Mouse (Mus musculus) heart, postnatal 4 days (tissue): ENCODE results near the gene Iqcj. TPM values are rescaled to one million over a fixed set of nuclear protein-coding genes. Genes with fewer than 3 reads are reported as not detected.

Experiments
- DNase-seq: peaks from one replicate; pipeline ENCODE4 v3.0.0; 2021
- total RNA-seq, 2 experiments: library from RNA; stranded (reverse); gene quantifications; 2 replicates each; pipeline ENCODE4 v1.2.3; 2021

Iqcj gene
- total RNA-seq, 2 experiments from 2014 or later, result not detected

DNA sequence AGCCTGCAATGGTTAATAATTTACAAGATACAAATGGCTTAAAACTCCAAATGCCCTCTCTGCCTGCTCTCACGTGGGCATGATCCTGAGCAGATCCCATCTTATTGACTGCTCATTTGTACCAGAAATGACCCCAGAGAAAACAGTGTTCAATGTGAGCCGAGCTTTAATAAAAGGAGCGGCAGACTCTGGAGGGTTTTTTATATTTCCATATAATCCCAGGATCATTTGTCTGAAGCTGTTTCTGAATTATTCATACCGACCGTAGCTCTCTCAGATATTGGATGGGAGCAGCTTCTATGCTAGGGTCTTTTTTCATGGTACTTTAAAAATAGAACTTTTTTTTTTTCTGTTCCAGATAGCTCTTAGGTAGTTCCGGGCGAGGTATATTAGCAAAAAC is 67.7 kb downstream of the Iqcj start:
- DNase-seq, result no peak

DNA sequence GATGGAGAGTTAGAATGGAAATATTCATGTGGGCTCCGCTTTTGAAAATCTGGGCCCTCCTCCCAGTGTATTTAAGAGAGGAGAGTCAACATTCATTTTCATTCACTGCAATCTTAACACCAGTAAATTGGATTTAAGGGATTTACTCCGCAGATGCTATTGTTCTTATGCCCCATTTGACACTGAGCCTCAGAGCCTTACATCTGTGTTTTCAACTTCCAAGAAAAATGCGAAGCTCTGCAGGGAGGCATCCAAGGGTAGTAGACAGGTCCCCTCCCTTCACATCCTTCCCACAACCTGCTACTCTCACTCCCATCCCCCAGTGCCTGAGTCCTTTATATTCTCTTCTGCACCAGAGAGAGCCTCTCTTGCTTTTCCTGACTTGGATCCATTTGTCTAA is 68.1 kb downstream of the Iqcj start:
- DNase-seq, result no peak

- DNase-seq, result no peak
These were observed 68.7 kb downstream of the Iqcj start for GRCm38 (mm10) chr3:67960727-67961126.

- no peak for DNase-seq
These were observed 70.1 kb downstream of the Iqcj start for GRCm38 (mm10) chr3:67961934-67962639.

DNA sequence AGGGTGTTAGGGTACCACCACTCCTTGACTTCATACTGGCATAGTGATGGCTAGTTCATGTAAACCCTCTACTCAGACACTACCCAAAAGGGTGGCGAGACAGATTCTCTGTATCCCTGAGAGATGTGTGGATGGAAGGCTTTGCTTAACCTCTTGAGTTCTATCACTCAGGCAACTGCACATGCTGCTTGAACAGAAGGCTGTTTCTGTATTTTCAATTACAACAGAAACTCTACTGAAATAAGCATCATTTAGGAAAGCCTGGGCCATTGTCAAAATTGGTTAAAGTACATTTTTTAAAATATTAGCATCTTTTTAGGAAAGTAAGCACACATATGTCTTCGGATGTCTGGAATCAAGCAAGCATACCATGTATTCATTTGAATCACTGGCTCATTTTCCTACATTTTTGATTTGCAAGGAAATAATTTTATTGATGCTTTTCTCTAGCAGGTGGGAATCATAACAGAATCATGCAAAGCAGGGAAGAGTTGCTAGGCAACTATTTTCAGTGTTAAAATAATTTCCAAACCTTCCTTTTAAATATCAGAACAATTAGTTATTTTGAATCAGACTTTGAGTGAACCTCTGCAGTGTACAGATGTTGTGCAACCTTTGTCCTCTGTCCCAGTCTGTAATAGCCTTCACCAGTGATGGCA is 82.4 kb downstream of the Iqcj start:
- no peak for DNase-seq

GRCm38 (mm10) chr3:67980006-67980405 is 88.0 kb downstream of the Iqcj start:
- no peak for DNase-seq

- no peak for DNase-seq
These were observed 91.3 kb downstream of the Iqcj start for GRCm38 (mm10) chr3:67983329-67983728.

GRCm38 (mm10) chr3:68002415-68002814 is 110.4 kb downstream of the Iqcj start:
- DNase-seq, result no peak

GRCm38 (mm10) chr3:68012342-68012741 is 120.3 kb downstream of the Iqcj start:
- DNase-seq, result no peak

- no peak for DNase-seq
These were observed 123.8 kb downstream of the Iqcj start for GRCm38 (mm10) chr3:68015786-68016185.

GRCm38 (mm10) chr3:68019401-68019800 is 127.4 kb downstream of the Iqcj start:
- DNase-seq, result no peak

GRCm38 (mm10) chr3:68036097-68036496 is 144.1 kb downstream of the Iqcj start:
- no peak for DNase-seq

DNA sequence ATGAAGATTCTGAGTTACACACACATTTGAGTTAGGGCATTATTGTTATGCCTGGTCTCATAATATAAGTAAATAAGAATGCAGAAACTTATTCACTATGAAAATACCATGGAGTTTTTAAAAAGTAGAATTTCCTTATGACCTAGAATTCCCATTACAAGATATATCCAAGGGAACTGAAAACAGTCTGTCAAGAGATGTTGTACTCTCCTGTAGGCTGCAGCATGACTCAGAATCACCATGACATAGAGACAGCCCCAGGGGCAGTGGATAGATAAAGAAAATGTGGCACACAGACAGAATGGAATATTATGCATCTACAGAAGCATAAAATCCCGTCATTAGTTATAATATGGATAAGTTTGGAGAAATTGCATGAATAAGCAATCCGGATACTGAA is 150.9 kb downstream of the Iqcj start:
- DNase-seq, result no peak

DNA sequence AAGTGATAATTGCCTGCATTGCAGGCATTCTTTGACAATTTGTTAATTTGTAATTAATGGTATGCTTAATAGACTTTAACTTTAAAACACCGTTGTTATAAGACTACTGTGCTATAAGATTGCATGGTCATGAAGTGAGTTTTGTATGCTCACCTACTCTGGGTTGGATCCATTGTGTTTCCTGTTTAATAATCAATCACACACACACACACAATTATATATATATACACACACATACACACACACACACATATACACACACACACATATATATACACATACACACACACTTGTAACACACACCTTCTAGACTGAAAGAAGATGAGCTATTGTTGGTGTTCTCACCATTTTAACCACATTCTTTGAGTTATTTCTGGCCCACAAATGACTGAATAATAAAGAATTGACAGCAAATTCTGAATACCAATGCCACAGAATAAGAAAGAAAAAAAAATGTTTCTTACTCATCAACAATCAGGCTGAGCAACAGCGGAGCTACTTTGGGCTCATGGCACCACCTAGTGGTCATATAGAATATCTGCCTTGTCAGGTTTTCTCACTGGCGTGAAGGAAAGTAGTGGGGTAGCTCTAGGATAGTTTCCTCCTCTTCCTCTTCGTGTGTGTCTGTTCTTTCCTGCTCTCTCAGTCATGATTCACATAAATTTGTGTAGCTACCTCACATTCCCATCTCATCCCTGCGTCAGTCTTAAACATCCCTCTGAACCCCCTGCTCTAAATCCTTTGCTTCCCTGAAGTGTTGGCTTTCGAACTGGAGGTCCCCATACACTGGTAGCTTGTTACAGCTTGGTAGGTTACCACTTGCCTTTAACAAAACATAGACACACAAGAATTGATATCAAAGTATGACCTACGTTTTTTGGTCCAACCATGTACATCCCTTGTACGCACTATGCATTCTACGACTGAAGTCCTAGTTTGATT is 153.7 kb downstream of the Iqcj start:
- DNase-seq, result peak; percentile 25

- DNase-seq, result peak; percentile 8
These were observed 161.5 kb downstream of the Iqcj start for GRCm38 (mm10) chr3:68053538-68053937.

DNA sequence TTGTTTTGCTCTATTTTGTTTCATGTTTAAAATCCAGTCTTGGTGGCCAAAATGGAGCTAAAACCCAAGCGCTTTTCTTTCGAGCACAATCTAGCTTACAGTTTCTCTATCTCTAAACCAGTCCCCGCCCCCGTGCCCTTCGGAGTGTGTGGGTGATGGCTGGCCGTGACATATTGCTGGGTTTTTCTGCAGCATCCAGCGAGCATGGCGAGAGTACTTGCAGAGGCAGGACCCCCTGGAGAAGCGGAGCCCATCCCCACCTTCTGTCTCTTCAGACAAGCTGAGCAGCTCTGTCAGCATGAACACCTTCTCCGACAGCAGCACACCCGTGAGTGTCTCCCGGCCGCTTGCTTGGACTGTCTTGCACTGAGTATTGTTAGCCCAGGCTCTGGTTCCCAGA is 163.1 kb downstream of the Iqcj start:
- no peak for DNase-seq

DNA sequence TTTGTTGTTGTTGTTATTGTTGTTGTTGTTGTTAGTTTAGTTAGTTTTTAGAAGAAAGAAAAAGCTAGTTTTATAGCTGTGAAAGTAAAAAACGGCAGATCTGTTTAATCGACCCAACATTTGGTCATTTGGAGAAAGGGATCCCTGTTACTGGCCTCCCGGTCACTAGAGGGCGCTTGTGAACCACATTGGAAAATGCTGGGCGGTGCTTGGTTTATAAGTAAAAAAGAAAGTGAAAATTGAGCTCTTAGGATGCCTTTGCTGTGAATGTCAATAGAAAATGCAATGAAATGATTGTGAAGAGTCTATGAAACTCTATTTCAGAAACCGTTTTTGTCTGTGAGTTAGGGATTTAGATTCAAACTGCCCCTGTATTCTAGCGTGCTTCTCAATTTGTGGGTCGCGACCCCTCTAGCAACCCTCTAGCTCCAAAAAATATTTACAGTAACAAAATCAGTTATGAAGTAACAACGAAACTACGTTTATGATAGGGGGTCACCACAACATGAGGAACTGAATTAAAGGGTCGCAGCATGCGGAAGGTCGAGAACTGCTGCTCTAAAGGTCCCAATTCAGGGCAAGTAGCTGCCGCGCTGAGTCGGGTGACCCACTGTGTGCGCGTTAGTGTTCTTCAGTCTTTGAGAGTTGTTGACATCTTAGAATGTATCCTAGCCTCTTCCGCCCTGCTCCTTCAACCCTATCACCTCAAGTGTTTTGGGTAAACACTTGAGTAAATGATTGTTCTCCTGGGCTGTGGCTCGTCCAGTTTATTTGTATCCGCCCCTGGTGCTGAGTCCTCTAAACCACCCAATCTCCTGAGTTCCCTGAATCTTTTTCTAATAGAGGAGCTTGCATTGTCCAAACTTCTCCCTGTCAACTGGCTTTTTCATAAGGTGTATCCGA is 164.6 kb downstream of the Iqcj start:
- DNase-seq, result peak; percentile 85

DNA sequence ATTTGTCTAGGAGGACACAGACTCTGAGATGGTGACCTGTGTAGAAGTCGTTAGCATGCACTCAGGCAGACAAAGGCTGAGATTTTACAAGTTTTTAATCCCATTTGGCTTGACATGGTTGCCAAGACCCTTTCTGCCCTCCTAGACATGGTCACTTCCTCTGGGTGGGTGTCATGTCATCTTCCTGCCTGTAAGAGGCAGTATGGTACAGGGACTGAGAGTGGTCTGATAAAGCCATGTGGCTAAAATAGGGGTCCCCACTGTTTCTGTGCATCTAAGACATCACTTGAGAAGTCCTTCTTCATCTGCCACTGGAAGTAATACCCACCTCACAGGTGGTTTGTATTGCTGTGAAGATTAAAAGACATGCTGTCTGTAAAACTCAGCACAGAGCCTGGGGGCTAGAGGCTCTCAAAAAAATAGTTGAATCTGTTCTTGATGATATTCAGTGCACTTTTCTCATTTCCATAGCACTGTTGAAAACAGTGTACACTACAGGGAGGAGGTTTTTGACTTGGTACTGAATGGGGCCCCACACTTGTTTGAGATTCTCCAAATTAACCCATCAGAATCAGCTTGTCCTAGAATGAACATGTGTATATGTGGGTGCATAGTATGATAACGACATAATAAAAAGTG is 167.3 kb downstream of the Iqcj start:
- peak; percentile 41 for DNase-seq

GRCm38 (mm10) chr3:68064731-68065130 is 172.7 kb downstream of the Iqcj start, which contains the start of gene Schip1:
Gene Schip1, plus strand, starts transcription at chr3:68064802.
- DNase-seq, result peak; percentile 73

DNA sequence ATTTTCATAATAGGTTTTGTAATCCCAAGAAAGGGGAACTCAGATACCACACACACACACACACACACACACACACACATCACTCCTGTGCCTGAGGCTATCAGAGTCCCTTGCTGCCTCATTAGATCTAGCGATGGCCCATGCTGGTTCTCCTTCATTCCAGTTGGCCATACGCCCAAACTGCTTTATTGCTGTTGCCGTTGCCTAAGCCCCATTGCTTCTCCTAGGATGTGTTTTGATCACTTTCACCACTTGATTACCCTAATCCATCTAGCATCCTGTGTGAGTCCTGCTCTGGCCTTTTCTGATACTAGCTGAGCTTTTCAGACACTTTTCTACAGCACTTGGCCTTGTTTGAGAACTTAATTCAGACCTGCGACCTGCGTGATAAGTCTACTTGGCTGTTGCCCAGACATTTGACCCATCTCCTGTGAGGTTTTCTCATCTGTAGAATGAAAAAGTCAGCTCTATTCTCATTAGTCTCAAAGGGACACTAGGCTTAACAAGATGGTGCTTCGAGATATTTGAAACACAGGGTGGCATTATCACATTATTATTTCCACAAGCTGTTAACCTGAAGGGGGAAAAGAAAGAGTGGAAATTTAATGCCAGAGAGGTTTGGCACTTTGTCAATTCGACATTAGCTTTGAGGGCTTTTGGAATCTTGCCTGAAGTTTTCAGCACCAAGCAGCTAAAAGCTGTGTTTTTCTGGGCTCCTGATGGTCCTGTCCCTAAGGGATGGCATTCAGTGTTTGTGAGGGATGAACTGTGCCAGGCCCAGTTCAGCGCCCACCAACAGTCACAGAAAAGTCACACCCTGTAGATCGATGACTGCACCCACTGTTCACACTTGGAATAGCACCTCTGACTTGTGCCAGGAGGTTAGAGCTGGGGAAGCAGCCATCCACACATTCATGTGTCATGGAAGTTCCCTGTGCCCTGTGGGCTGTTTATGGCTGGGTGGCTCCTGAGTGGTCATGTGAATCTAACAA is 179.7 kb downstream of the Iqcj start:
- DNase-seq, result no peak
